ENCODE assay signal across 9 mouse cellular contexts in the genomic region with DNA sequence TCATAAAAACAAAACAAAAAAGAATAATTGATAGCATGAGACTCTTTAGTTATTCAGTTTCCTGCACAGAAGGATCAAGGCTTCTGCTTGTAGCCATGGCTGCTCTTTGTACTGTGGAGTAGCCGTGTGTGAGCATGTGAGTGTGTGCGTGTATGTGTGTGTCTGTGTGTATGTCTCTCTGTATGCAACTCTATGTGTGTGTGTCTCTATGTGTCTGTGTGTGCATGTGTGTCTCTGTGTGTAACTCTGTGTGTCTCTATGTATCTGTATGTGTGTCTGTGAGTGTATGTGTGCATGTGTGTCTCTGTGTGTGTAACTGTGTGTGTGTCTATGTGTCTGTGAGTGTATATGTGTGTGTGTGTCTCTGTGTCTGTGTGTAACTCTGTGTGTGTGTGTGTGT. TPM values are rescaled to one million over a fixed set of nuclear protein-coding genes. Genes with fewer than 3 reads are reported as not detected.
A peak's percentile ranks its signal among the peaks of the same experiment; 100 is the strongest.
DNase-seq lines count a peak whose midpoint lies in the region; ATAC-seq and TF ChIP-seq lines count a peak whose summit lies in the region.
"Had no signal": no experiment of that assay in that cellular context is flagged by ENCODE, and none has a peak within 500 bp of the region (broad histone marks: within the 10 kb centered on the region; RNA-seq: fewer than 3 reads in every experiment).

No protein-coding gene starts in this region.

- DNase-seq in heart, adult 9 months (ENCODE audit: low spot score in 2 of 2), result no peak
- no peak for DNase-seq in spleen, adult 2 months (ENCODE audit: low read depth in 1 of 2, low spot score in 2 of 2)
- DNase-seq in spleen, postnatal 10 days (ENCODE audit: low spot score in 2 of 2), result no peak
- DNase-seq in gastrocnemius, adult 8-10 months (ENCODE audit: low spot score in 2 of 2), result no peak
- no peak for DNase-seq in urinary bladder, postnatal 25 days (ENCODE audit: low spot score)
- DNase-seq: spleen, adult 18-20 months had no signal

- WGBS in heart, embryonic 11.5 days (ENCODE audit: insufficient replicate concordance), result 78% methylated on average over 2 of the region's 2 CpGs
- 34% methylated on average over 2 of the region's 2 CpGs for WGBS in spleen, adult 2 months
- WGBS in liver, embryonic 12.5 days (ENCODE audit: insufficient replicate concordance), result 68% methylated on average over 2 of the region's 2 CpGs

- H3K36me3 ChIP-seq in heart, embryonic 11.5 days (ENCODE audit: control insufficient read depth, insufficient read depth, low read length), result no peaks in the 10 kb centered on the region
- H3K36me3 ChIP-seq in spleen, adult 2 months (ENCODE audit: control insufficient read depth, insufficient read depth, low read length), result peaks cover 15% of the 10 kb centered on the region
- H3K36me3 ChIP-seq in liver, embryonic 12.5 days, result 0 out of 2 replicates have a peak, but pooled peaks cover 6% of the 10 kb centered on the region

- no peaks in the 10 kb centered on the region for H3K9me3 ChIP-seq in heart, embryonic 11.5 days (replicated peaks; ENCODE audit: control insufficient read depth, low read length)
- H3K9me3 ChIP-seq in liver, embryonic 12.5 days (replicated peaks), result no peaks in the 10 kb centered on the region

- peak overlapping the region; percentile 40 for H3K9ac ChIP-seq in heart, embryonic 11.5 days (ENCODE audit: low read depth, low read length)
- H3K9ac ChIP-seq in liver, embryonic 12.5 days, result peak overlapping the region; percentile 44

- ATAC-seq in heart, embryonic 11.5 days (replicated peaks; ENCODE audit: insufficient number of reproducible peaks, low FRiP score, low TSS enrichment), result no peak
- no peak for ATAC-seq in liver, embryonic 12.5 days
- ATAC-seq in frontal cortex, adult (ENCODE audit: low TSS enrichment), result no peak

- peaks cover 62% of the 10 kb centered on the region for H3K4me1 ChIP-seq in heart, embryonic 11.5 days (ENCODE audit: control insufficient read depth, insufficient read depth, low read length)
- H3K4me1 ChIP-seq in spleen, adult 2 months (ENCODE audit: control insufficient read depth, insufficient read depth, insufficient read length), result peaks cover 34% of the 10 kb centered on the region
- peaks cover 92% of the 10 kb centered on the region for H3K4me1 ChIP-seq in liver, embryonic 12.5 days

- H3K27me3 ChIP-seq in heart, embryonic 11.5 days (ENCODE audit: control insufficient read depth, insufficient read depth, low read length), result no peaks in the 10 kb centered on the region
- H3K27me3 ChIP-seq in spleen, adult 2 months (ENCODE audit: control insufficient read depth, insufficient read depth, low read length), result no peaks in the 10 kb centered on the region
- no peaks in the 10 kb centered on the region; the same call in 1 of the 2 replicates for H3K27me3 ChIP-seq in liver, embryonic 12.5 days (replicated peaks)

- no peak for TF ChIP-seq POLR2A in spleen, adult 2 months (IDR thresholded peaks at IDR 0.05; ENCODE audit: low read depth, low read length)

- peak overlapping the region; percentile 100 for H3K4me3 ChIP-seq in heart, embryonic 11.5 days (ENCODE audit: low read depth, low read length)
- peak overlapping the region; percentile 48 for H3K4me3 ChIP-seq in spleen, adult 2 months (ENCODE audit: extremely low read depth, insufficient read depth, insufficient read length)
- H3K4me3 ChIP-seq in liver, embryonic 12.5 days, result peak overlapping the region; percentile 23; the same call in 1 of the 2 replicates

- no peak for TF ChIP-seq CTCF in spleen, adult 2 months (IDR thresholded peaks at IDR 0.05; ENCODE audit: extremely low read depth, insufficient read depth, insufficient read length, insufficient replicate concordance)

- peak overlapping the region; percentile 78 for H3K4me2 ChIP-seq in heart, embryonic 11.5 days
- peak overlapping the region; percentile 98 for H3K4me2 ChIP-seq in liver, embryonic 12.5 days

- peak overlapping the region; percentile 86 for H3K27ac ChIP-seq in heart, embryonic 11.5 days (ENCODE audit: low read depth, low read length)
- peak overlapping the region; percentile 75 for H3K27ac ChIP-seq in spleen, adult 2 months (ENCODE audit: insufficient read depth, low read length)
- peak overlapping the region; percentile 52 for H3K27ac ChIP-seq in liver, embryonic 12.5 days

RNA-seq across cellular contexts. Expression of a gene that starts 2.1 kb away (rescaled TPM):
- 77.9 and 95.2 TPM in 2 replicates for polyA plus RNA-seq in heart, embryonic 11.5 days (2014; fragmentation: Nextera tagmentation; extraction: Ambion mirVana)
- polyA plus RNA-seq in spleen, adult 2 months (2012; rRNA removed), result 18.7 and 36.7 TPM in 2 replicates
- 17.1 and 17.9 TPM in 2 replicates for polyA plus RNA-seq in liver, embryonic 12.5 days (2016; fragmentation: Nextera tagmentation; extraction: Ambion mirVana)
- total RNA-seq in gastrocnemius, adult 8-10 months (2022), result 10 to 100 TPM; 44.2 to 57.1 (median 54.9) TPM

RNA-seq across cellular contexts. Expression of a gene that starts 48.6 kb away (rescaled TPM):
- polyA plus RNA-seq in heart, embryonic 11.5 days (2014; fragmentation: Nextera tagmentation; extraction: Ambion mirVana), result 60.5 and 68.8 TPM in 2 replicates
- 19.6 and 21.2 TPM in 2 replicates for polyA plus RNA-seq in spleen, adult 2 months (2012; rRNA removed)
- polyA plus RNA-seq in liver, embryonic 12.5 days (2016; fragmentation: Nextera tagmentation; extraction: Ambion mirVana), result 6.7 and 6.8 TPM in 2 replicates
- 10 to 100 TPM; 12.0 to 14.8 (median 13.2) TPM for total RNA-seq in gastrocnemius, adult 8-10 months (2022)

Comparison
In these comparisons a context has a peak if more than half of its experiments do, and no peak if none do; other contexts are left out.
1. H3K4me3 ChIP-seq: peak in every context shown above with its lines; median percentile 100 in heart, embryonic 11.5 days; 48 in spleen, adult 2 months; 23 in liver, embryonic 12.5 days.